Mouse (Mus musculus) hindbrain, embryonic 16.5 days (tissue): Measurements from ENCODE around the gene Glcci1. TPM values are rescaled to one million over a fixed set of nuclear protein-coding genes. Genes with fewer than 3 reads are reported as not detected.

Source experiments
- ATAC-seq: fragments of 200-750 bp; cut with Nextera tagmentation; 2 replicates; pipeline ENCODE4 v1.8.0; 2017; ENCODE audit warnings: moderate TSS enrichment, moderate library complexity
- H3K27ac ChIP-seq: fragments of 300-500 bp; sonication (generic); 2 replicates; pipeline ENCODE4 v1.5.1; 2014; ENCODE audit warnings: low read depth, mild to moderate bottlenecking, control low read depth, low read length, moderate library complexity
- H3K27me3 ChIP-seq: fragments of 300-500 bp; sonication (generic); replicated peaks from 2 replicates; pipeline ENCODE4 v1.6.1; 2014; ENCODE audit warnings: low read length; ENCODE audit not compliant: control insufficient read depth, insufficient read depth
- H3K36me3 ChIP-seq: fragments of 300-500 bp; sonication (generic); 2 replicates; pipeline ENCODE4 v1.6.1; 2014; ENCODE audit warnings: mild to moderate bottlenecking, low read length, moderate library complexity, mixed read lengths; ENCODE audit not compliant: control insufficient read depth, insufficient read depth
- H3K4me1 ChIP-seq: fragments of 300-500 bp; sonication (generic); 2 replicates; pipeline ENCODE4 v1.6.1; 2014; ENCODE audit warnings: low read depth, low read length; ENCODE audit not compliant: control insufficient read depth, insufficient read depth
- H3K4me2 ChIP-seq: fragments of 300-500 bp; sonication (generic); 2 replicates; pipeline ENCODE4 v1.6.1; 2014; ENCODE audit warnings: mild to moderate bottlenecking, low read length, control low read depth, moderate library complexity
- H3K4me3 ChIP-seq: fragments of 300-500 bp; sonication (generic); 2 replicates; pipeline ENCODE4 v1.5.1; 2014; ENCODE audit warnings: mild to moderate bottlenecking, low read length, control low read depth, moderate library complexity
- H3K9ac ChIP-seq: fragments of 300-500 bp; sonication (generic); 2 replicates; pipeline ENCODE4 v1.6.1; 2014; ENCODE audit warnings: low read depth, mild to moderate bottlenecking, control low read depth, low read length, moderate library complexity
- H3K9me3 ChIP-seq: fragments of 300-500 bp; sonication (generic); 2 replicates; pipeline ENCODE4 v1.6.1; 2014; ENCODE audit warnings: mild to moderate bottlenecking, low read length, moderate library complexity; ENCODE audit not compliant: control insufficient read depth
- WGBS: fragments of 180-500 bp; shearing (Covaris S2); extraction: QIAGEN DNeasy Blood & Tissue Kit; methylation state at CpG from one replicate; pipeline ENCODE4 v1.1.7; 2014; 5-methylcytosine and 5-hydroxymethylcytosine counted together
- polyA plus RNA-seq: library from polyadenylated mRNA; unstranded; fragments of >200 nt; fragmentation: Nextera tagmentation; extraction: Ambion mirVana; gene quantifications from 2 replicates; pipeline ENCODE4 v1.2.1, GENCODE M21; 2015

Gene Glcci1
- polyA plus RNA-seq, 1 experiment from 2014 or later = 3.9 TPM

DNA sequence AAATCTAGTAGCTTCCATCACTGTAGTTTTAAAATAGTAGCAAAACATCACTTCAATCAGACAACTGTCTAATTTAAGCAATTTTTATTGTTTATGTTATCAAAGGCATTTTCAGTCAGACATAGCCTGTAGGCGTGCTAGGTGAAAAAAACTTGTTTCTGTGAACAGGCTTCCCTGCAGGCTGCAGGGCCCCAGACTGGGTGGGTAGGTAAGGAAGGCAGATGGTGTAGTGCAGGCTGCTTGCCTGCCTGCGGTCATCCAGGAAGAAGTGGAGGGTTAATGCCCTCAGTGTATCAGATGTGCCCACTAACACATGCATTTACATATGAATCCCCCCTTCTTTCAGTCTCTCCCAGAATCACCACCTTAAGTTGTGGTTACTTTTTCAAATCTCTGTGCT lies 136.3 kb downstream of the Glcci1 start:
- no peak overlapping the region for H3K4me3 ChIP-seq
- ATAC-seq = no peak
- H3K9me3 ChIP-seq = no peaks in the 10 kb centered on the region
- H3K36me3 ChIP-seq = 0 out of 2 replicates have a peak, but pooled peaks cover 4% of the 10 kb centered on the region
- H3K27me3 ChIP-seq = no peaks in the 10 kb centered on the region
- H3K4me1 ChIP-seq = no peaks in the 10 kb centered on the region
- no peak overlapping the region for H3K4me2 ChIP-seq
- 43% methylated on average over 2 of the region's 2 CpGs for WGBS
- H3K27ac ChIP-seq = no peak overlapping the region
- H3K9ac ChIP-seq = no peak overlapping the region
